ENCODE assay signal across 8 mouse cellular contexts in the genomic region with DNA sequence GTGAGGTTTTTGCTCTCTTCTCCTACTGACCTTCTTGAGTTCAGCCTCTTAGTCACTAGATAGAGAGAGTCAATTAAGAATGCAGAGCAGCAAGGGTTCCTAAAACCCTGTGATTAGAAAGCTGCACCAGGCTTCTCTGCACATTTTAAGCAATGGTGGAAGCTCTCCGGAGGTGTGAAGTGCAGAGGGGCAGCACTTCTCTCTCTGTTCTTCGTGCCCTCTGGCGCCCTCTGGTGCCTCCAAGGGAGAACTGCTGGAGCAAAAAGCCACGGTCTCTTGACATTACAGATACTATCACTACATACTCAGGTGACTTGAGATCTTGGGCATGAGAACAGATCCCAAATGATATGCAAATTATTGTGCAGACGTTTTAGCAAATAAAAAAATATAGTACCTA.
DNase-seq lines count a peak whose midpoint lies in the region; ATAC-seq lines count a peak whose summit lies in the region.

No protein-coding gene starts in this region.

- peak; percentile 5 to 35 for DNase-seq in CD8-positive naive resting alpha-beta T cell, adult 2 months (ENCODE audit: low read depth in 2 of 2, low spot score in 2 of 2)
- peak; percentile 78 for DNase-seq in adrenal gland, postnatal 14 days
- DNase-seq in embryonic facial prominence, embryonic 11.5 days (ENCODE audit: low spot score): peak; percentile 75
- DNase-seq in layer of hippocampus, adult 9-10 months (ENCODE audit: low spot score): peak; percentile 36
- peak; percentile 35 to 50 for DNase-seq in lung, postnatal 4 days
- DNase-seq in right cerebral cortex, adult 18-20 months: peak; percentile 70
- peak; percentile 11 for DNase-seq in urinary bladder, postnatal 10 days (ENCODE audit: low spot score)

- H3K4me1 ChIP-seq in embryonic facial prominence, embryonic 11.5 days (ENCODE audit: control insufficient read depth, insufficient read depth, low read length): no peaks in the 10 kb centered on the region
- no peaks in the 10 kb centered on the region for H3K4me1 ChIP-seq in hindbrain, embryonic 12.5 days

- H3K4me2 ChIP-seq in embryonic facial prominence, embryonic 11.5 days (ENCODE audit: low read depth, low read length): no peak overlapping the region
- no peak overlapping the region for H3K4me2 ChIP-seq in hindbrain, embryonic 12.5 days (replicated peaks)

- H3K36me3 ChIP-seq in embryonic facial prominence, embryonic 11.5 days (replicated peaks; ENCODE audit: control insufficient read depth, insufficient read depth, low read depth, low read length): no peaks in the 10 kb centered on the region
- H3K36me3 ChIP-seq in hindbrain, embryonic 12.5 days: no peaks in the 10 kb centered on the region

- no peak overlapping the region for H3K9ac ChIP-seq in embryonic facial prominence, embryonic 11.5 days (replicated peaks; ENCODE audit: low read length)
- H3K9ac ChIP-seq in hindbrain, embryonic 12.5 days: no peak overlapping the region

- H3K9me3 ChIP-seq in embryonic facial prominence, embryonic 11.5 days (replicated peaks; ENCODE audit: control insufficient read depth, low read length): no peaks in the 10 kb centered on the region
- H3K9me3 ChIP-seq in hindbrain, embryonic 12.5 days (replicated peaks): no peaks in the 10 kb centered on the region

- no peak overlapping the region for H3K4me3 ChIP-seq in embryonic facial prominence, embryonic 11.5 days (ENCODE audit: low read depth, low read length)
- no peak overlapping the region for H3K4me3 ChIP-seq in hindbrain, embryonic 12.5 days

- no peak overlapping the region for H3K27ac ChIP-seq in embryonic facial prominence, embryonic 11.5 days (replicated peaks; ENCODE audit: low read depth, low read length)
- H3K27ac ChIP-seq in hindbrain, embryonic 12.5 days: no peak overlapping the region

- H3K27me3 ChIP-seq in embryonic facial prominence, embryonic 11.5 days (ENCODE audit: control insufficient read depth, insufficient read depth, low read length): no peaks in the 10 kb centered on the region
- no peaks in the 10 kb centered on the region for H3K27me3 ChIP-seq in hindbrain, embryonic 12.5 days

- no peak for ATAC-seq in embryonic facial prominence, embryonic 11.5 days (replicated peaks; ENCODE audit: insufficient number of reproducible peaks, low FRiP score, low TSS enrichment, low read depth)
- ATAC-seq in hindbrain, embryonic 12.5 days (ENCODE audit: low FRiP score): peak; percentile 61

- 6% methylated on average over 5 of the region's 5 CpGs for WGBS in embryonic facial prominence, embryonic 11.5 days
- WGBS in hindbrain, embryonic 12.5 days: 8% methylated on average over 5 of the region's 5 CpGs

Comparison
In these comparisons a context has a peak if more than half of its experiments do, and no peak if none do; other contexts are left out.
1. DNase-seq: peak in every context shown above with its lines; median percentile 78 in adrenal gland, postnatal 14 days; 75 in embryonic facial prominence, embryonic 11.5 days; 70 in right cerebral cortex, adult 18-20 months; 42 in lung, postnatal 4 days; 36 in layer of hippocampus, adult 9-10 months; 20 in CD8-positive naive resting alpha-beta T cell, adult 2 months; 11 in urinary bladder, postnatal 10 days.